ENCODE assay signal across 11 mouse cellular contexts in genomic region chr14:19961924-19962915, GRCm38 (mm10). TPM values are rescaled to one million over a fixed set of nuclear protein-coding genes. Genes with fewer than 3 reads are reported as not detected.
DNase-seq lines count a peak whose midpoint lies in the region; ATAC-seq and TF ChIP-seq lines count a peak whose summit lies in the region.
"Had no signal": no experiment of that assay in that cellular context is flagged by ENCODE, and none has a peak within 500 bp of the region (broad histone marks: within the 10 kb centered on the region; RNA-seq: fewer than 3 reads in every experiment).

No protein-coding gene starts in this region.

- DNase-seq in left cerebral cortex, adult 2 months (ENCODE audit: extremely low spot score in 1 of 2, low spot score in 2 of 2) = no peak
- no peak for DNase-seq in left cerebral cortex, postnatal 4 days
- no peak for DNase-seq in forebrain, embryonic 14.5 days (ENCODE audit: low spot score)
- no peak for DNase-seq in midbrain, postnatal 0 days (ENCODE audit: low spot score)
- peak; percentile 44 for DNase-seq in thymus, postnatal 4 days
- DNase-seq in kidney, adult 8-10 months = no peak
- DNase-seq in cerebellum, postnatal 4 days (ENCODE audit: low spot score in 2 of 2) = no peak
- DNase-seq: adrenal gland, adult 8-10 months; cerebellum, postnatal 10 days; liver had no signal

- TF ChIP-seq CTCF in left cerebral cortex, adult 2 months (IDR thresholded peaks at IDR 0.05) = no peak
- no peak for TF ChIP-seq CTCF in midbrain, postnatal 0 days (IDR thresholded peaks at IDR 0.05)

- H3K4me3 ChIP-seq in left cerebral cortex, adult 2 months = no peak overlapping the region
- H3K4me3 ChIP-seq in forebrain, embryonic 14.5 days (ENCODE audit: low read depth, low read length) = no peak overlapping the region
- H3K4me3 ChIP-seq in midbrain, postnatal 0 days (ENCODE audit: low read depth, low read length) = no peak overlapping the region

- H3K36me3 ChIP-seq in forebrain, embryonic 14.5 days (ENCODE audit: control insufficient read depth, insufficient read depth, low read length) = peaks cover 22% of the 10 kb centered on the region
- peaks cover 8% of the 10 kb centered on the region; the same call in 1 of the 2 replicates for H3K36me3 ChIP-seq in midbrain, postnatal 0 days (ENCODE audit: insufficient read depth, low read length)

- peak overlapping the region; percentile 28; the same call in 1 of the 2 replicates for H3K27ac ChIP-seq in left cerebral cortex, adult 2 months
- H3K27ac ChIP-seq in forebrain, embryonic 14.5 days (ENCODE audit: low read depth, low read length) = 0 out of 2 replicates have a peak overlapping the region, but pooled peaks have one; percentile 11
- H3K27ac ChIP-seq in midbrain, postnatal 0 days (ENCODE audit: low read depth, low read length) = peak overlapping the region; percentile 34; the same call in 1 of the 2 replicates
- H3K27ac ChIP-seq: macrophage had no signal

- intact Hi-C loops in left cerebral cortex, adult 2 months (cut with DNase I) = no loop called here
- intact Hi-C loops in left cerebral cortex, postnatal 4 days (cut with DNase I) = loop anchor here (10.0 kb wide), 1 partner anchor 87 kb away; no protein-coding TSS in a partner anchor

- no peak overlapping the region for H3K4me2 ChIP-seq in forebrain, embryonic 14.5 days (ENCODE audit: low read length)
- H3K4me2 ChIP-seq in midbrain, postnatal 0 days (ENCODE audit: low read depth, low read length, poor library complexity, severe bottlenecking) = no peak overlapping the region

- no peaks in the 10 kb centered on the region for H3K27me3 ChIP-seq in forebrain, embryonic 14.5 days (replicated peaks; ENCODE audit: control insufficient read depth, insufficient read depth, low read length)
- no peaks in the 10 kb centered on the region for H3K27me3 ChIP-seq in midbrain, postnatal 0 days (ENCODE audit: insufficient read depth, low read length)

- WGBS in forebrain, embryonic 14.5 days = 50% methylated on average over 15 of the region's 15 CpGs
- 39% methylated on average over 15 of the region's 15 CpGs for WGBS in midbrain, postnatal 0 days

- no peaks in the 10 kb centered on the region for H3K9me3 ChIP-seq in forebrain, embryonic 14.5 days (replicated peaks; ENCODE audit: control insufficient read depth, low read length)
- H3K9me3 ChIP-seq in midbrain, postnatal 0 days (ENCODE audit: low read length) = no peaks in the 10 kb centered on the region

- ATAC-seq in forebrain, embryonic 14.5 days = 0 out of 2 replicates have a peak, but pooled peaks have one; percentile 25
- ATAC-seq in midbrain, postnatal 0 days (ENCODE audit: low FRiP score) = no peak

- peaks cover 29% of the 10 kb centered on the region for H3K4me1 ChIP-seq in forebrain, embryonic 14.5 days (ENCODE audit: control insufficient read depth, insufficient read depth, low read length)
- H3K4me1 ChIP-seq in midbrain, postnatal 0 days (ENCODE audit: insufficient read depth, low read length) = peaks cover 11% of the 10 kb centered on the region; the same call in 1 of the 2 replicates

- H3K9ac ChIP-seq in forebrain, embryonic 14.5 days (ENCODE audit: low read length) = no peak overlapping the region
- no peak overlapping the region for H3K9ac ChIP-seq in midbrain, postnatal 0 days (replicated peaks; ENCODE audit: low read length, poor library complexity, severe bottlenecking)

RNA-seq across cellular contexts. Expression of gene Gng2, which starts 15.2 kb away (rescaled TPM):
- 100 to 1,000 TPM; 195 to 206 TPM for total RNA-seq in left cerebral cortex, adult 2 months (2021)
- total RNA-seq in left cerebral cortex, postnatal 4 days (2021) = 100 to 1,000 TPM; 813 to 824 TPM
- polyA plus RNA-seq in forebrain, embryonic 14.5 days (2014; fragmentation: Nextera tagmentation; extraction: Ambion mirVana) = 423 and 429 TPM in 2 replicates
- 419 and 439 TPM in 2 replicates for total RNA-seq in midbrain, postnatal 0 days (2014; rRNA removed)
- 344 and 374 TPM in 2 replicates for polyA plus RNA-seq in midbrain, postnatal 0 days (2015; fragmentation: Nextera tagmentation; extraction: Ambion mirVana)
